Mouse (Mus musculus) heart, postnatal 14 days (tissue): Measurements from ENCODE around the gene Gm21822. TPM values are rescaled to one million over a fixed set of nuclear protein-coding genes. Genes with fewer than 3 reads are reported as not detected.
"Not testable (repeated sequence)": the region's sequence is repeated elsewhere in the genome, so short reads cannot be mapped to it uniquely, and the experiment has no call there.

ENCODE experiments used
- DNase-seq, 2 experiments: peaks; one replicate each; pipeline ENCODE4 v3.0.0; 2021 to 2022
- intact Hi-C: fragments of 180-260 bp; cut with DNase I; formaldehyde crosslinking; loops from one replicate; pipeline ENCODE4 v1.15.1; 2025
- long read RNA-seq, 2 experiments: library from polyadenylated mRNA; stranded (forward); transcript quantifications; one replicate each; pipeline ENCODE4 v2.0.0; 2021
- total RNA-seq, 2 experiments: library from RNA; stranded (reverse); gene quantifications; 2 replicates each; pipeline ENCODE4 v1.2.3; 2021

Gm21822 gene
- not detected for total RNA-seq
- long read RNA-seq, experiment 1, result 0 reads
- long read RNA-seq, experiment 2, result 0 reads

GRCm38 (mm10) chrY:18654182-18654581, at the start of gene Gm21822:
TSS of gene Gm21822 (plus strand) at chrY:18654482.
- intact Hi-C loops, result not testable (repeated sequence)

More at GRCm38 (mm10) chrY:18654182-18654581, at the start of gene Gm21822:
- DNase-seq, result not testable (repeated sequence)
